Mouse (Mus musculus): ENCODE measurements around the gene Wwox. TPM values are rescaled to one million over a fixed set of nuclear protein-coding genes. Genes with fewer than 3 reads are reported as not detected.
A peak's percentile ranks its signal among the peaks of the same experiment; 100 is the strongest.

The Wwox gene
- polyA plus RNA-seq, 1 experiment = 12.4 TPM

GRCm38 (mm10) chr8:115237596-115237995 is 798.1 kb downstream of the Wwox start:
- peaks cover 8% of the 10 kb centered on the region for H3K4me1 ChIP-seq (ENCODE audit: control insufficient read depth, insufficient read depth, low read length)
- TF ChIP-seq POLR2A (IDR thresholded peaks at IDR 0.05; ENCODE audit: borderline replicate concordance, low read depth, low read length) (no peak), CTCF (IDR thresholded peaks at IDR 0.05; ENCODE audit: low read depth, low read length) (no peak)
- no peak overlapping the region for H3K4me3 ChIP-seq (ENCODE audit: insufficient read depth, low read length)
- no peak overlapping the region for H3K27ac ChIP-seq (ENCODE audit: insufficient read depth, low read depth, low read length)

GRCm38 (mm10) chr8:115243465-115244027 is 804.1 kb downstream of the Wwox start:
- TF ChIP-seq POLR2A (IDR thresholded peaks at IDR 0.05; ENCODE audit: borderline replicate concordance, low read depth, low read length) (no peak), CTCF (IDR thresholded peaks at IDR 0.05; ENCODE audit: low read depth, low read length) (no peak)
- no peak overlapping the region for H3K4me3 ChIP-seq (ENCODE audit: insufficient read depth, low read length)
- no peak overlapping the region for H3K27ac ChIP-seq (ENCODE audit: insufficient read depth, low read depth, low read length)
- no peaks in the 10 kb centered on the region for H3K4me1 ChIP-seq (ENCODE audit: control insufficient read depth, insufficient read depth, low read length)

GRCm38 (mm10) chr8:115249688-115250366 is 810.4 kb downstream of the Wwox start:
- no peak overlapping the region for H3K27ac ChIP-seq (ENCODE audit: insufficient read depth, low read depth, low read length)
- H3K4me3 ChIP-seq (ENCODE audit: insufficient read depth, low read length) = no peak overlapping the region
- no peak for TF ChIP-seq CTCF (IDR thresholded peaks at IDR 0.05; ENCODE audit: low read depth, low read length)
- TF ChIP-seq POLR2A (IDR thresholded peaks at IDR 0.05; ENCODE audit: borderline replicate concordance, low read depth, low read length) = no peak
- H3K4me1 ChIP-seq (ENCODE audit: control insufficient read depth, insufficient read depth, low read length) = no peaks in the 10 kb centered on the region

- H3K4me3 ChIP-seq (ENCODE audit: insufficient read depth, low read length) = no peak overlapping the region
- H3K4me1 ChIP-seq (ENCODE audit: control insufficient read depth, insufficient read depth, low read length) = no peaks in the 10 kb centered on the region
- TF ChIP-seq POLR2A (IDR thresholded peaks at IDR 0.05; ENCODE audit: borderline replicate concordance, low read depth, low read length) (no peak), CTCF (IDR thresholded peaks at IDR 0.05; ENCODE audit: low read depth, low read length) (no peak)
- H3K27ac ChIP-seq (ENCODE audit: insufficient read depth, low read depth, low read length) = no peak overlapping the region
Measured at GRCm38 (mm10) chr8:115255550-115255949, 816.1 kb downstream of the Wwox start.

- no peak for TF ChIP-seq POLR2A (IDR thresholded peaks at IDR 0.05; ENCODE audit: borderline replicate concordance, low read depth, low read length)
- TF ChIP-seq CTCF (IDR thresholded peaks at IDR 0.05; ENCODE audit: low read depth, low read length) = no peak
- no peak overlapping the region for H3K27ac ChIP-seq (ENCODE audit: insufficient read depth, low read depth, low read length)
Measured at GRCm38 (mm10) chr8:115257417-115257816, 818.0 kb downstream of the Wwox start.

GRCm38 (mm10) chr8:115259806-115260205 is 820.4 kb downstream of the Wwox start:
- TF ChIP-seq POLR2A (IDR thresholded peaks at IDR 0.05; ENCODE audit: borderline replicate concordance, low read depth, low read length) = no peak
- TF ChIP-seq CTCF (IDR thresholded peaks at IDR 0.05; ENCODE audit: low read depth, low read length) = no peak
- Histone ChIP-seq H3K27ac (ENCODE audit: insufficient read depth, low read depth, low read length) (no peak overlapping the region), H3K4me1 (ENCODE audit: control insufficient read depth, insufficient read depth, low read length) (no peaks in the 10 kb centered on the region), H3K4me3 (ENCODE audit: insufficient read depth, low read length) (no peak overlapping the region)

More at GRCm38 (mm10) chr8:115257417-115257816, 818.0 kb downstream of the Wwox start:
- Histone ChIP-seq H3K4me1 (ENCODE audit: control insufficient read depth, insufficient read depth, low read length) (no peaks in the 10 kb centered on the region), H3K4me3 (ENCODE audit: insufficient read depth, low read length) (no peak overlapping the region)

GRCm38 (mm10) chr8:115267196-115267595 is 827.7 kb downstream of the Wwox start:
- Histone ChIP-seq H3K4me3 (ENCODE audit: insufficient read depth, low read length) (no peak overlapping the region), H3K27ac (ENCODE audit: insufficient read depth, low read depth, low read length) (no peak overlapping the region), H3K4me1 (ENCODE audit: control insufficient read depth, insufficient read depth, low read length) (peaks cover 10% of the 10 kb centered on the region)
- TF ChIP-seq CTCF (IDR thresholded peaks at IDR 0.05; ENCODE audit: low read depth, low read length) (no peak), POLR2A (IDR thresholded peaks at IDR 0.05; ENCODE audit: borderline replicate concordance, low read depth, low read length) (no peak)

- H3K27ac ChIP-seq (ENCODE audit: insufficient read depth, low read depth, low read length) = no peak overlapping the region
- no peak overlapping the region for H3K4me3 ChIP-seq (ENCODE audit: insufficient read depth, low read length)
- TF ChIP-seq POLR2A (IDR thresholded peaks at IDR 0.05; ENCODE audit: borderline replicate concordance, low read depth, low read length) (no peak), CTCF (IDR thresholded peaks at IDR 0.05; ENCODE audit: low read depth, low read length) (peak; percentile 23; the same call in 1 of the 2 replicates)
- H3K4me1 ChIP-seq (ENCODE audit: control insufficient read depth, insufficient read depth, low read length) = peaks cover 10% of the 10 kb centered on the region
Measured at GRCm38 (mm10) chr8:115269601-115270000, 830.1 kb downstream of the Wwox start.

- peaks cover 13% of the 10 kb centered on the region for H3K4me1 ChIP-seq (ENCODE audit: control insufficient read depth, insufficient read depth, low read length)
Measured at GRCm38 (mm10) chr8:115273976-115274375, 834.5 kb downstream of the Wwox start.

GRCm38 (mm10) chr8:115276281-115276680 is 836.8 kb downstream of the Wwox start:
- Histone ChIP-seq H3K4me1 (ENCODE audit: control insufficient read depth, insufficient read depth, low read length) (peaks cover 2% of the 10 kb centered on the region), H3K27ac (ENCODE audit: insufficient read depth, low read depth, low read length) (no peak overlapping the region), H3K4me3 (ENCODE audit: insufficient read depth, low read length) (no peak overlapping the region)
- no peak for TF ChIP-seq CTCF (IDR thresholded peaks at IDR 0.05; ENCODE audit: low read depth, low read length)
- no peak for TF ChIP-seq POLR2A (IDR thresholded peaks at IDR 0.05; ENCODE audit: borderline replicate concordance, low read depth, low read length)

More at GRCm38 (mm10) chr8:115273976-115274375, 834.5 kb downstream of the Wwox start:
- TF ChIP-seq POLR2A (IDR thresholded peaks at IDR 0.05; ENCODE audit: borderline replicate concordance, low read depth, low read length) (no peak), CTCF (IDR thresholded peaks at IDR 0.05; ENCODE audit: low read depth, low read length) (no peak)
- Histone ChIP-seq H3K27ac (ENCODE audit: insufficient read depth, low read depth, low read length) (no peak overlapping the region), H3K4me3 (ENCODE audit: insufficient read depth, low read length) (no peak overlapping the region)
